Mouse (Mus musculus) lung, adult 2 months (tissue): ENCODE data around the gene Ffar1. TPM values are rescaled to one million over a fixed set of nuclear protein-coding genes. Genes with fewer than 3 reads are reported as not detected.

Source experiments
- DNase-seq: peaks from one replicate; pipeline ENCODE4 v3.0.0; 2022
- H3K4me1 ChIP-seq: fragments of 200-500 bp; 2 replicates; pipeline ENCODE4 v1.6.1; 2011; ENCODE audit warnings: low read length; ENCODE audit not compliant: control insufficient read depth, insufficient read depth
- H3K4me3 ChIP-seq: fragments of 200-500 bp; replicated peaks from 2 replicates; pipeline ENCODE3; 2011; ENCODE audit warnings: low read depth, mild to moderate bottlenecking, control low read depth, low read length; ENCODE audit errors: extremely low read depth
- CTCF ChIP-seq: fragments of 200-500 bp; IDR thresholded peaks from 2 replicates; pipeline ENCODE4 v1.5.1; 2011; ENCODE audit warnings: mild to moderate bottlenecking, low read length, control low read depth; ENCODE audit not compliant: insufficient read depth
- POLR2A ChIP-seq: fragments of 200-500 bp; IDR thresholded peaks from 2 replicates; pipeline ENCODE4 v1.6.1; 2011; ENCODE audit warnings: low read depth, mild to moderate bottlenecking, control low read depth, low read length, borderline replicate concordance; ENCODE audit errors: extremely low read depth
- WGBS: fragments of 180-500 bp; shearing (Covaris S2); methylation state at CpG from one replicate; pipeline ENCODE4 v1.1.7; 2018; 5-methylcytosine and 5-hydroxymethylcytosine counted together
- polyA plus RNA-seq: library from polyadenylated mRNA; depleted of rRNA; stranded (reverse); fragments of >200 nt; gene quantifications from 2 replicates; pipeline ENCODE4 v1.2.3, GENCODE M21; 2012

Ffar1 gene
- polyA plus RNA-seq, 1 experiment: 1.3 TPM

DNA sequence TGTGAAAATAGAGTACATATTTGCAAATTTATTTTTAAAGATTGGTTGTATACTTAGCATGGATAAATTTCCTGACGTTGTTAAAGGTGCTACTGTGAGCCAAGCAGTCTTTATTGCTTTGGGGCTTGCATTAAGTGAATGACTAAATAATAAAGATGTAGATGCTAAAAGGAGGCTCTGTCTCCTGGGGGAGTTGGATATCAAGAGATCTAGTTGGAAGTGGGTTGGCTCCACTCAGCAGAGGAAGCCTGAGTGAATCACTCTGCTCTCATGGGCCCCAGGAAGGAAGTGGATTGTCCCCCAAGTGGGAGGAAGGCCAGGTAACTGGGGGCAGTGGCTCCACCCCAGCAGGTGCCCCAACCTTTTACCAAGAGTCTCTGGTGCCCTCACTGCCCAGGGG lies 3.6 kb downstream of the Ffar1 start:
- no peaks in the 10 kb centered on the region for H3K4me1 ChIP-seq
- 65% methylated on average over 1 of the region's 1 CpGs for WGBS
- DNase-seq: no peak
- TF ChIP-seq POLR2A (no peak), CTCF (no peak)
- no peak overlapping the region for H3K4me3 ChIP-seq

DNA sequence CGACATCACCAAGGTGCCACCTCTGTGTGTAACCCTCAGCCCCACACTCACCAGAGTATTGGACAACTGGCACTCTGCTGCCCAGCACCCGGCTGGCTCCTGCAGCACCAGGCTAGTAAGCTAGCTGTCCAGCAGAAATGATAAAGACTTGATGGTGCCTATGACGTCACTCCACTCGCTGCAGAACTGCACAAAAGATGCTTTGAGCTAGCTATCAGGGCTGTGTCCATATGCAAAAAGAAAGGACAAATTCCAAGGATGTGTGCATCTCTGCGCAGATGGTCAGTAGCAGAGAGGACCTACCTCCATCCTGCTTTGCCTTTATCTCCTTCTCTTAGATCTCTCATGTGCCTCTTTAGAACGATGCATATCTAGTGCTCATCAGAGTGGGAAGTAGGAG lies 5.3 kb downstream of the Ffar1 start, which contains the start of gene Ffar3:
Gene Ffar3 (minus strand): TSS at position 101 of the 400 bp plus-strand sequence.
- Histone ChIP-seq H3K4me3 (no peak within 1 kb of the TSS), H3K4me1 (no peaks in the 10 kb centered on the region)
- WGBS: 66% methylated on average over 6 of the region's 6 CpGs
- no peak for TF ChIP-seq CTCF
- TF ChIP-seq POLR2A: no peak
- no peak for DNase-seq

DNA sequence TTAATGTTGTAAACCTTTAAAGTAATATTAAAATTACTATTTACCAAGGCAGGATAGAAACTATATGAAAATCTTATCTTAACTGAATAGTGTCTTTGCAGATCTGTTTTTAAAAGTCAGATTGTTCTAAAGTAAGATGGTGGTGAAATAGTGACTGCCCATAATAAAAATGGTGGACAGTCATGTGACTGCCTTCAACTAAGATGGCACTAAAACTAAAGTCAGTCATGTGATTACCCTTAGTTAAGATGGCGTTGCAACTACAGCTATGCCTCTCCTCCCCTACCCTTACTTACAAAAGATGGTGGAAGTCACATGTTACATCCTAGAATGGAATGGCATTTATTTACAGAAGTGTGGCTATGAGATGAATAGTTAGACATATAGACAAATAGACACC lies 9.9 kb downstream of the Ffar1 start:
- WGBS: 82% methylated on average over 1 of the region's 1 CpGs
- no peaks in the 10 kb centered on the region for H3K4me1 ChIP-seq
- DNase-seq: no peak
- H3K4me3 ChIP-seq: no peak overlapping the region
- no peak for TF ChIP-seq POLR2A

DNA sequence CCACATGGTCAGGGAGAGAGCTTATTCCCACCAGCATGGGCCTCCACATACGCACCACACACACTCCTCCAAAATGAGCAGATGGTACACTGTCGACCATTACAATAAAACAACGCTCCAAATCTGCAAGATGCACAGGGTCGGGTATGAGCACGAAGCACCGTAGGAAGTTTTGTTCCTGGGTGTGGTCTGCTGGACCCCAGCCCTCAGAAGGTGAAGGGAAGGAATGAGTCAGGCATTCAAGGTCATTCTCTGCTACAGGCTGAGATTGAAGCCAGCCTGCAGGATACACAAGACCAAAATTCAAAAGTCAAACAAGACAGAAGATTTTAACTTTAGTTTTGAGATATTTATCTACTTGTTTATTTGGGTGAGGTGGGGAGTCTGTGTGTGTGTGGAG lies 13.4 kb downstream of the Ffar1 start:
- Histone ChIP-seq H3K4me1 (no peaks in the 10 kb centered on the region), H3K4me3 (no peak overlapping the region)
- TF ChIP-seq CTCF: no peak
- no peak for TF ChIP-seq POLR2A
- no peak for DNase-seq
- 66% methylated on average over 6 of the region's 6 CpGs for WGBS

DNA sequence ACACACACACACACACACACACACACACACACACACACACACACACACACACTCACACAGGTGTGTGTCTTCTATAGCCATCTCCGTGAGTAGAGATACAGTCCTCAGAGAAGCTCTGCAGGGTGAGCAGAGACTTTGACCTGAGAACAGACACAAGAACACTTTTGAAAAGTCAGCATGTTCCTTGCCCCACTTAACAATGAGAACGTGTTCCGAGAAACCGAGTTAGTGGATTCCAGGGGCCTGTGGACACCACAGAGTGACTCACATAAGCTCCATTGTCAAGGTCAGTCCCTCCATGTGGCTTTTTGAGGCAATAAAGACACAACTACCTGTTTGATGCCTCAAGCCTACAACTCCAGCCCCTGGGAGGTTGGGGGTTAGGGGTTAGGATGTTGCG lies 14.0 kb downstream of the Ffar1 start:
- H3K4me3 ChIP-seq: no peak overlapping the region
- no peak for DNase-seq
- TF ChIP-seq POLR2A (no peak), CTCF (no peak)
- 64% methylated on average over 5 of the region's 5 CpGs for WGBS
- H3K4me1 ChIP-seq: no peaks in the 10 kb centered on the region

DNA sequence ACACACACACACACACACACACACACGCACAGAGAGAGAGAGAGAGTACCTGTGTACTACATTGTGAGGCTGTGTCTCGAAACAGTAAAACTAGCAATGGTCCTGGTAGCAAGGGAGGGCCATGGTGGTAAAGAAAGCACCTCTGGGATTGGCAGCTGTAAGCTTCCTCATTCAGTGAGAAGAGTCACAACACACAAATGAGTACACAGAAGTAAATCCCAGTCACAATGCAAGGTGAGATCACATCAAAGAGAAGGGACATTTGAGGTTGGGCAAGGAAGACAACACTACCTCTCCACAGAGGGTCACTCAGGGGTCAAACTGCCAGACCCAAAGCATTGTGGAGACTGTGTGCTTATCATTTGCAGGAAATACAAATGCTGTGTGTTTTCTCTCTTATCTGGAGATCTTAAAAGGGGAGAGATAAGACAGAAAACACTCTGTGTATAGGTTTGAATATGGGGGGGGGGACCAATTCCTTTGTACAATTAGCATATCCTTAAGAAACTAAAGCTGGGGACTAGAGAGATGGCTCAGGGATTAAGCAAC lies 14.8 kb downstream of the Ffar1 start:
- Histone ChIP-seq H3K4me3 (no peak overlapping the region), H3K4me1 (no peaks in the 10 kb centered on the region)
- 48% methylated on average over 2 of the region's 2 CpGs for WGBS
- DNase-seq: no peak
- TF ChIP-seq CTCF (no peak), POLR2A (no peak)

DNA sequence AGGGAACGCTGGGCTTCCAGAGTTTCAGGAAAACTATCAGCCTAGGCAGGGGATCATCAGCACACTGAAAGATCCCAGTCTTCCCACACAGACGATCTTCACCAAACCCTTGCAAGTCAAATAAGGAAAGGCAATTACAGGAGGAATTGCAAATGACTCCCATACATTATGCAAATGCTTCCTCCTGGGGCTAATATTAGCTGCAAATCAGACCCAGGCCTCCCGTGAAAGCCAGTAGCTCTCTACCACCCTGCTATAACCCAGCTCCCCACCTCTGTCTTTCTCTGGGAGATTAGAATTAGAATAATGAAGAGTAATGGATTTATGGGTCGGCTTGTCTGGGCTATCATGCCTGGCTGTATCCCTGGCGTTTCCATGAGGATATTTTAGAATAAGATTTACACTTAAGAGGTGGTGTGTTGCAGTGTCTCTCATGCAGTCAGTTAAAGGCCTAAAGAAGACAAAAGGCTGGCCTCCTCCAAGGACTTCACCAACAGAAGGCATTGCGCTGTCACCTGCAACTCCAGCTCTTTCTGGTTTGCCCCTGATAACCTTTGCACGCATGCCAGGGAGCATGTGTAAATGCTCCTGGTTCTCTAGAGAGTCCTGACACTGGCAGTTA lies 16.6 kb downstream of the Ffar1 start:
- 38% methylated on average over 7 of the region's 7 CpGs for WGBS
- no peak for DNase-seq
- TF ChIP-seq POLR2A (no peak), CTCF (no peak)
- H3K4me1 ChIP-seq: no peaks in the 10 kb centered on the region
- H3K4me3 ChIP-seq: no peak overlapping the region

DNA sequence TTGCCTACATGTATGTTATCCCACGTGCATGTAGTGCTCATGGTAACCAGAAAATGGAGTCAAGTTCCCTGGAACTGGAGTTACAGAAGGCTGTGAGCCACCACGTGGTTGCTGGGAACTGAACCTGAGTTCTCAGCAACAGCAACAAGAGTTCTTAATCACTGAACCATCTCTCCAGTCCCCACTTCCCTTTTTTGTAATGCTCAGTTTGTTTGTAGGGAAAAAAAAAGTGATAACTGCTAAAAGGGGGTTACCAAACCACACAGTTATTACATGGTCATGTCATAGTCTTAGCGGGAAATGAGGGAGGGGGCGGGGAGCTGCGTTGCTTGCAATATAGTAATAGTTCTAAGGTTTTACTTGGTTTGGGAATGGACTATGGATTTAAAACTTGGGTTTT lies 19.3 kb downstream of the Ffar1 start:
- H3K4me1 ChIP-seq: no peaks in the 10 kb centered on the region
- WGBS: 68% methylated on average over 5 of the region's 5 CpGs
- DNase-seq: no peak
- TF ChIP-seq POLR2A (no peak), CTCF (no peak)
- no peak overlapping the region for H3K4me3 ChIP-seq

DNA sequence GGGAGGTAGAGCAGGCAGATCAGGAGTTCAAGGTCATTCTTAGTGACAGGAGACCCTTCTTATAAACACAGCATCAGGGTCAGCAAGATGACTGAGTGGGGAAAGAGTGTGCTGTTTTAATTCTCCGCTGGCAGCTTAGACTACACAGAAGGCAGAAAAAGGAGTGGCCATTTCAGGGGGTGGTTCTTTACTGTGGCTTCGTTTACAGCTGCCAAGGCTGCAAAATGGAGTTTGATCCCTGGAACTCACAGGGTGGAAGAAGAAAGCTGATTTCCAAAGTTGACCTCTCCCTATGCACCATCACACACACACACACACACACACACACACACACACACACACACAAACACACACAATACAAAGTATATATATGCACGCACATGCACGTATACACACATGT lies 20.0 kb downstream of the Ffar1 start:
- DNase-seq: no peak
- Histone ChIP-seq H3K4me3 (no peak overlapping the region), H3K4me1 (no peaks in the 10 kb centered on the region)
- WGBS: 72% methylated on average over 4 of the region's 4 CpGs
- no peak for TF ChIP-seq POLR2A
- no peak for TF ChIP-seq CTCF

DNA sequence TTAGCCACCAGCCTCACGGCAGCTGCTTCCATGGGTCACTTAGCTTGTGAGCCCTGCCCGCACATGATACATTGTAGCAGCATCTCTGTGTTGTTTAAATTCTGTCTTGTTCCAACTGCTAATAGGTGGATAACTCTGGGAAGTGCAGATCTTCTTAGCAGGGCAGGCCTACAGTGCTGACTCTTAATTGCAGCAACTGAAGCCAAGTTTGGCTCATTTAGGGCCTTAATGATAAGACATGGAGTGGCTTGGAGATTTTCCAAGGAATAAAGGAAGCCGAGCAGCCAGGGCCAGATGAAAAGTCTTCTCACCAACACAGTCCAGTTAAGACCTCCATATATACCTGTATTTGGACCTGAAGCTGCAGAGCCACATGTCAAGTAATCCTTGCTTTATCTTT lies 21.1 kb downstream of the Ffar1 start:
- no peak overlapping the region for H3K4me3 ChIP-seq
- no peak for DNase-seq
- TF ChIP-seq POLR2A (no peak), CTCF (no peak)
- 53% methylated on average over 3 of the region's 3 CpGs for WGBS
- H3K4me1 ChIP-seq: no peaks in the 10 kb centered on the region
